Mouse (Mus musculus) liver, postnatal 0 days (tissue): Measurements from ENCODE around the gene Armh2.

Experiments used
- CTCF ChIP-seq: sonication (generic); IDR thresholded peaks from 2 replicates; pipeline ENCODE4 v1.5.1; 2016; ENCODE audit warnings: antibody characterized with exemption, low read depth
- EP300 ChIP-seq: IDR thresholded peaks from 2 replicates; pipeline ENCODE4 v1.6.1; 2016; ENCODE audit warnings: antibody characterized with exemption, low read depth, mild to moderate bottlenecking

- TF ChIP-seq EP300 (no peak), CTCF (no peak)
Measured at GRCm38 (mm10) chr13:24759451-24759850, 18.4 kb downstream of the Armh2 start.
